Mouse (Mus musculus) lung, adult 2 months (tissue): ENCODE measurements around the gene Gnb4.

ENCODE experiments used
- CTCF ChIP-seq: fragments of 200-500 bp; IDR thresholded peaks from 2 replicates; pipeline ENCODE4 v1.5.1; 2011; ENCODE audit warnings: mild to moderate bottlenecking, low read length, control low read depth; ENCODE audit not compliant: insufficient read depth
- POLR2A ChIP-seq: fragments of 200-500 bp; IDR thresholded peaks from 2 replicates; pipeline ENCODE4 v1.6.1; 2011; ENCODE audit warnings: low read depth, mild to moderate bottlenecking, control low read depth, low read length, borderline replicate concordance; ENCODE audit errors: extremely low read depth

DNA sequence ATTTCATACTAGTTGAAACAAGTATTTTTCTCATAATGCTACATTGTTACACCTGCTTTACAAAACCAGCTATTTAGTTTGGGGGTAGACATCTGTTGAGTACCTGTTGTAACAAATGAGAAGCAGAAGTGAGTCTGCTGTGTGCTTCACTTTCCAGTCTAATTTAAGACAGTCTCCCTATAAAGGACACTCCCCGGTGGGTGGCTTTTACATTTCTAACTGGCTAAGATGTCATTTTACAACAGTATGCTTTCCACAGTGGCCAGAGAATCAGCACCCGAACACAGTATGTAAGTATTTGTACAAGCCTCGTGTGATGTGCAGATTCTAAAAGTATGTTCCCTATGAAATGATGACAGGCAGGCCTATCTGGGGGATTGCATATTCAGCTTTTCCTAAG is 35.6 kb downstream of the Gnb4 start:
- TF ChIP-seq CTCF (no peak), POLR2A (no peak)
